Mouse (Mus musculus) left cerebral cortex, adult 2 months (tissue): ENCODE measurements around the gene Ankib1. TPM values are rescaled to one million over a fixed set of nuclear protein-coding genes. Genes with fewer than 3 reads are reported as not detected.
"Not testable (repeated sequence)": the region's sequence is repeated elsewhere in the genome, so short reads cannot be mapped to it uniquely, and the experiment has no call there.

ENCODE experiments used
- DNase-seq, 2 experiments: peaks; one replicate each; pipeline ENCODE4 v3.0.0; 2021 to 2022; ENCODE audit warnings: low spot score in 2 of 2, mixed read lengths in 1 of 2; ENCODE audit errors: extremely low spot score in 1 of 2
- H3K27ac ChIP-seq: fragments of 200-600 bp; 2 replicates; pipeline ENCODE4 v1.8.1; 2022
- H3K4me3 ChIP-seq: fragments of 200-600 bp; 2 replicates; pipeline ENCODE4 v1.8.1; 2022
- CTCF ChIP-seq: fragments of 200-600 bp; IDR thresholded peaks from 2 replicates; pipeline ENCODE4 v1.8.1; 2022; ENCODE audit warnings: antibody characterized with exemption, mild to moderate bottlenecking, moderate library complexity
- intact Hi-C: fragments of 180-260 bp; cut with DNase I; formaldehyde crosslinking; loops from one replicate; pipeline ENCODE4 v1.15.1; 2025
- microRNA-seq, 2 experiments: library from miRNA; unstranded; fragments of <30 nt; microRNA quantifications; one replicate each; pipeline ENCODE4 v1.2.0; 2021
- total RNA-seq, 2 experiments: library from RNA; stranded (reverse); gene quantifications; 2 replicates each; pipeline ENCODE4 v1.2.3; 2021

Gene Ankib1
- total RNA-seq, 2 experiments from 2014 or later, result 116 to 124 TPM

DNA sequence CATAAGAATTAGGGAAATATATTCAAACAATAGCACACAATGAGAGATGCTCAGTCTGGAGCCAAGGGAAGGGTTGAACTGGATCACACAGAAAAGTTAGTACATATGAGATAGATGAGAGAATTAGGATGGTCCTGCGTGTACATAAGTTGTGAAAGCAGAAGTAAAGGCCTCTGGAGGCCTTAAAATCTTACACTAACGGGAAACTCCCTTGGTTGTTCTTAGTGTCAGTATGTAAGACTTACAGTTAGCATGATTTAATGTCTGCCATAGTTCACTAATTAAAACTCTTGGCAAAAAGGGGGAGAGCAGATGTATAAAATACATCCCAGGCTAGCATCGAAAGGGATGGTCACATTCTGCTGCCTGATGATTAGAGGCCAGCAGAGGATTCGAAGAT is 148.9 kb downstream of the Ankib1 start:
- no peak overlapping the region for H3K4me3 ChIP-seq
- H3K27ac ChIP-seq, result no peak overlapping the region
- no peak for DNase-seq
- TF ChIP-seq CTCF, result no peak
- intact Hi-C loops, result no loop called here

DNA sequence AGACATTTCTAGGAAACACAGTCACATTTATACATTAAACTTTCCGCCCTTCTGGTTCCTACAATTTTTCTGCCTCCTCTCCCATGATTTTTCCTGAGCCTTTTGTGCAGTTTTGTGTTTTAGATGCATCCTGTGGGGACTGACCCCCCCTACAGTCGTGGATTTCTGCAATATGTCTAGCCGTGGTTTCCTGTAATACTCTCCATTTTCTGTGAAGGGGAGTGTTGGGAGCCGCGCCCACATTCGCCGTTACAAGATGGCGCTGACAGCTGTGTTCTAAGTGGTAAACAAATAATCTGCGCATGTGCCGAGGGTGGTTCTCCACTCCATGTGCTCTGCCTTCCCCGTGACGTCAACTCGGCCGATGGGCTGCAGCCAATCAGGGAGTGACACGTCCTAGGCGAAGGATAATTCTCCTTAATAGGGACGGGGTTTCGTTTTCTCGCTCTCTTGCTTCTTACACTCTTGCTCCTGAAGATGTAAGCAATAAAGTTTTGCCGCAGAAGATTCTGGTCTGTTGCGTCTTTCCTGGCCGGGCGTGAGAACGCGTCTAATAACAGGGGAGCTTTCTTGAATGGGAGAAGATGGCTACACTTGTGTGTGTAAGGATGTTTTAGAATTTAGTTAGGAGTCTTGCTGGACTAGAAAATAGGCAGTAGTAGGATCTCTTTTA is 149.7 kb downstream of the Ankib1 start:
- DNase-seq, H3K27ac ChIP-seq, intact Hi-C loops, H3K4me3 ChIP-seq: not testable (repeated sequence)

DNA sequence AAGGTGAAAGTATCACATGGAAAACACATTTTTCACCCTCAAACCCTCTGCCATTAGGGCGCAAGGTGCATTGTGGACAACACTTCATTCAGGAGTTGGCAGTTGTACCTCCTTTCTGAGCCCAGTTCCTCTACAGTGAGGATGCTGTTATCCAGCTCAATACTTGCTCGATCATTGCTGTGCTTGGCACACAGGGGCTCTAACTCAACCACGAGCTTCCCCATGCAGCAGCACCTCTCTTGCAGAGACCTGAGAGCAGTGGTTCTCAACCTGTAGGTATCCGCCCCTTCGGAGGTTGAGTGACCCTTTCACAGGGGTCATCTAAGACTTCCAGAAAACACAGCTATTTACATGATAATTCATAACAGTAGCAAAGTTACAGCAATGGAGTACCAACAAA is 151.1 kb downstream of the Ankib1 start:
- no peak for DNase-seq
- intact Hi-C loops, result no loop called here
- no peak for TF ChIP-seq CTCF
- no peak overlapping the region for H3K27ac ChIP-seq
- no peak overlapping the region for H3K4me3 ChIP-seq

DNA sequence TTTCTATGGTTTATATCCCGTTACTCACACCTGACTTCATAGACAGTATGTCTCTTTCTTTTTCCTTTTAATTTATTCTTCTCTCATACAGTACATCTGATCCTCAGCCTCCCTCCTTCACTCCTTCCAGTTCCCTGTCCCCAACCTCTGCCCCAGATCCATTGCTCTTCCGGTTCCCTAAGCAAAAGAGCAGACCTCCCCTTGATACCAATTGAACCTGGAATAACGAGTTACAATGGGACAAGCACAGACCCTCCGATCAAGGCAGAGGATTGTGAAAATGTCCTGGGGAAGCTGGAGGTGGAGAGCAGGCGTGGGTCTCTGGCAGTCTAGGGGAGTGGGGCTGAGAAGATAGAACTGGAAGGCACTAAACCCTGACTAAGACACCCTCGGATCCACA is 151.8 kb downstream of the Ankib1 start, which contains the start of gene Tmbim7:
TSS of gene Tmbim7 (plus strand) at position 301 of the 400 bp plus-strand sequence.
- no peak within 1 kb of the TSS for H3K4me3 ChIP-seq
- intact Hi-C loops, result no loop called here
- no peak for TF ChIP-seq CTCF
- no peak for DNase-seq
- no peak within 1 kb of the TSS for H3K27ac ChIP-seq

DNA sequence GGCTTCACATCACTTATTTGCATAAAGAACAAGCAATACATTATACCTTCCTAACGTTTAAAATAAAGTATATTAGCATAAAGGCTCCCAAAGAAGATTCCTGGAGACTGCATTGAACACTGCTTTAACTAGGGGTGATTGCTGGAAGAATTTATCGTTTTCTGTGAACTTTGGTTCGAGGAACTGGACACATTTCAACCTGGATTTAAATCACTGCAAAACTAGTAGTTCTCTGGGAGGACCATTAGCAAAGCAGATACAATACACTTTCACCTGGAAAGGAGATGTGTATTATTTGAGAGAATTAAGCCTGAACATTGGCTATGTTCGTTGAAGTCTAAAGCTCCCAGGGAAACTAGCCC is 153.9 kb downstream of the Ankib1 start:
- no peak for TF ChIP-seq CTCF
- no peak for DNase-seq
- intact Hi-C loops, result no loop called here

DNA sequence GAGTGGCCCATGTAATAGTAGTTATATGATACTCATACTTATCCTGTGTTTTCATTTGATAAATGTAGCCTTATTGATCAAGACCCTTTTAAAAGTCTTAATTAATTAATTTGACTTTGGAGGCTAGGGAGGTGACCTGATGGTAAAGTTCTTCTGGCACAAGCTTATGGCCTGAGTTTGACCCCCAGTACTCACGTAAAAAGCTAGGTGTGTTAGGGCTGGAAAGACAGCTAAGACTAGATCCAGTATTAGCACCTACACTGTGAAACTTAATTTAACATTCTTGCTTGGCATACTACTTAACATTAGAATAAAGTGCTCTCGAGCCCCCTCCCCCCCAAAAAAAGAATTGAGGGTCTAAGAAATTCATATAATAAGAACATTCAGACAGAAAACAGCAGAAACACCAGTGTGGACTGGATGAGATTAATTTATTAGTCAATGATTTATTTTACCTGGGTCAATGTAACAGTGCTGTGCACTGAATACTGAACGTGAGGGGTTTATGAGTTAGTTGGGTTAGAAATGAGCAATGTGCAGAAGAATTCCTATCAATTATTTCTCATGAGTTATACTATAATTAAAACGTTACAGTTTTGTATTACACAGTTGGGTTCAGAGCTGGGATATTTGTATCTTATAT is 154.4 kb downstream of the Ankib1 start:
- no peak for DNase-seq
- intact Hi-C loops, result no loop called here
- H3K4me3 ChIP-seq, result no peak overlapping the region
- no peak for TF ChIP-seq CTCF
- no peak overlapping the region for H3K27ac ChIP-seq

More for the DNA sequence above, 153.9 kb downstream of the Ankib1 start:
- Histone ChIP-seq H3K4me3 (no peak overlapping the region), H3K27ac (no peak overlapping the region)

DNA sequence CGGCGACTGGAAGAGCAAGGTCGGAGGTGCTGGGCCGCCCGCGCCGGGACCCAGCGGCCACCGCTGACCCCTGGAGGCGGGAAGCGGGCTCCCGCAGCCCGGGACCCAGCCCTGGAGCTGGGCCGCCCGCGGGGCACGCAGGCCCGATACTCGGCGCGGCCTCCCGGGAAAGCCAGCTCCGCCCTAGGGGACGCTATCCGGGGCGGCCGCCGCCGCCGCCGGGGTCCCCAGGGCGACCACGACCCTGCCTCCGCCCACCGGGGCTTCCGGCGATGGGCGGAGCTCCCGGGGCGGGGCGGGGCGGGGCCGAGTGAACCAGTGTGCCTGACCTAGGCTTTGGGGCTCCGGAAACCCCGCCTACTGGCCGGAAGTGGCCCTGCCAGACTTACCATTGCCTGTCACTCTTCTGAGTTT is 155.0 kb downstream of the Ankib1 start:
- intact Hi-C loops, result loop anchor here (2.0 kb wide), 1 partner anchor 155 kb away; the partner anchor contains the start of genes Ankib1 and Krit1
- TF ChIP-seq CTCF, result peak; percentile 33

DNA sequence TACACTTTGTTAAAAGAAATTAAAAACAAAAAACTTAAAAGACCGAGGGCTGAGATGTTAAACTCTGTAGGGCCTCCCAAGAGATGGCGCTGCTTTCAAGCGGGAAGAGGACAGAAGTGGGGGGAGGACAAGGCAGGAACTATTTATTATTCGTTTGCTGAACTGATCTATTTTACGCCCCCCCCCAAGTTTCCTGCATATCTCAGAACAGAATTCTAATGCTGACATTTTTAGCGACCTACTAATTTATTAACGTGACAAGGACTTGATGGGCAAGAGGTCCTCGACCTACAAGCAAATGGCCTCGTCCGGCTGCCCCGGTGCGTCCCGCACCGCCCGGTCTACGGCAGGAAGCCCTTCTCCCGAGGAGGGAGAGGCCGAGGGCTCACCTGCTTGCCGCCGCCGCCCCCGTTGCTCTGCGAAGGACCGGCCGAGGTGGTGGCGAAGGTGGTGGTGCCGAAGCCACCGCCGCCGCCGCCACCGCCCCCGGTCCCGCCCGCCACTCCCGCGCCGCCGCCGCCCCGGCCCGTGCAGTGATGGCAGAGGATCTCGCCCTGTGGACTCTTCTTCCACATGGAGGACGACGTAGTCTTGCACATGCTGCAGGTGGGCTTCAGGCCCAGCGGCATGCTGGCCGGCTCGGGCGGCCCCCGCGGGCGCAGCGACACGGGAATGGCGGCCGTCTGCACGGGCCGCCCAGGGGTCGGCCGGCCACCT is 155.6 kb downstream of the Ankib1 start:
- peak overlapping the region; percentile 87 for H3K27ac ChIP-seq
- DNase-seq, result peak; percentile 43 to 48
- H3K4me3 ChIP-seq, result peak overlapping the region; percentile 77
- TF ChIP-seq CTCF, result peak; percentile 62
- intact Hi-C loops, result loop anchor here (2.0 kb wide), 1 partner anchor 156 kb away; the partner anchor contains the start of genes Ankib1 and Krit1

More for the DNA sequence above, 155.0 kb downstream of the Ankib1 start:
- Histone ChIP-seq H3K27ac (peak overlapping the region; percentile 87), H3K4me3 (peak overlapping the region; percentile 77)
- peak; percentile 74 to 85 for DNase-seq

DNA sequence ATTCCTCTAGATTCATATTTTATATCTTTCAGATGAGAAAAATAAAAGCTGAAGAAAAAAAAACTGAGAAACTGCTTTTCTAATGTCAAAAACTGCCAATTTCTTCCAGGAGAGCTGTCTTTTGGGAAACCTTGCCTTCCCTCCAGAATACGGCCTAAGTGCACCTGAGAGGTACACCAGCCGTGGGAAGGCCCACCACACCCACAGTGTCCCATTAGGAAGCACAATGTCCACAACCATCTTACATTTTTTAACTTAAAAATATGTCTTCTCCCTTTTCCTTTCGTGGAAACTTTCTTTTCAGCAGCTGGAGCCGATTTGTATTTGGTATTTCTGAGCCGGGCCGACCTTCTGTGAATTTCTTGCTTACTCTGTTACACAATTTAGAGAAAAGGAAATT is 156.2 kb downstream of the Ankib1 start:
- Histone ChIP-seq H3K27ac (no peak overlapping the region), H3K4me3 (peak overlapping the region; percentile 77)
- no peak for DNase-seq
- no peak for TF ChIP-seq CTCF
- intact Hi-C loops, result loop anchor here (2.0 kb wide), 1 partner anchor 156 kb away; the partner anchor contains the start of genes Ankib1 and Krit1

DNA sequence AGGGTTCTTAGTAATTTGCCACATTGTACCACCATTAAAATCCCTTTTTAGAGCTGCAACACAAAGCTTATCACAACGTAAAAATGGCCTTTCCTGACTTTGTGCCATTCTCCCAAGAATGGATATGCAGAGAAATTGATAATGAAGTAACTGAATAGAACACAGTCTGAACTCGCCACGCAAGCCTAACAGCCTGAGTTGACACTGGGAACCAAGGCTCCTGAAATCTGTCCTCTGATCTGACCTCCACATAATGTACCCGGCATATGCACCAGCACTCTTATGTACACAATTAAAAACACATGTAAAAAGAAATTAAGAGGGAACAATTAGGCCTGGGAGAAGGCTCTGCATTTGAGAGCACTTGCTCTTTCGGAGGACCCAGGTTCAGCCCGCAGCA is 157.4 kb downstream of the Ankib1 start:
- intact Hi-C loops, result no loop called here
- H3K27ac ChIP-seq, result no peak overlapping the region
- H3K4me3 ChIP-seq, result no peak overlapping the region; the same call in 1 of the 2 replicates
- no peak for TF ChIP-seq CTCF
- DNase-seq, result no peak

DNA sequence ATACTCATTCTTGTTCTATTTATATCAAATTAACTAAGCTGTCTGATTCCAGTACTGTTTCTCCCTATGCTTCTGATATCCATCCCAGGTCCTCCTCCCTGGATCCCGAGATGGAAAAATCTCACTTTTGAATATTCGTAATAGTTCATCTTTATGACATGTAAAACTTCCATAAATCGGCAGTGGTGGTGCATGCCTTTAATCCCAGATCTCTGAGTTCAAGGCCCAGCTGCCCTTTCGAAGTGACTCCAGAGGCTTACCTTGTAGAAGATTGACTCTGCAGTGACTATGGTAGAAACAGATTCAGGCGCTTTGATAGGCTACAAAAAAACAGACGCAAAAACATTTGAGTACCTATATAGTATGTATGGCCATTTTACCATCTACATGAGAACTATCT is 158.1 kb downstream of the Ankib1 start:
- H3K4me3 ChIP-seq, result no peak overlapping the region
- TF ChIP-seq CTCF, result no peak
- intact Hi-C loops, result loop anchor here (5.0 kb wide), 1 partner anchor 173 kb away; no protein-coding TSS in a partner anchor
- H3K27ac ChIP-seq, result no peak overlapping the region
- DNase-seq, result no peak

Small RNA genes lying within 50 kb of the gene (microRNA-seq; reads per million reads assigned to microRNA genes)
- gene Gm22926, result 0 reads per million in 2 experiments
- gene Gm26238, result 0 reads per million in 2 experiments

Other genes starting within 250 kb of the Ankib1 start
- 1 to 10 TPM; 5.1 to 5.5 TPM for gene 1700109H08Rik, start 231.4 kb downstream of the Ankib1 start, total RNA-seq
- 10 to 100 TPM; 25.8 to 30.6 TPM for gene Pex1, start 206.9 kb downstream of the Ankib1 start, total RNA-seq
- 10 to 100 TPM; 13.6 to 15.0 TPM for gene Rbm48, start 206.3 kb downstream of the Ankib1 start, total RNA-seq
- not detected for gene Tmbim7, start 151.7 kb downstream of the Ankib1 start, total RNA-seq
- gene Gatad1, start 145.7 kb downstream of the Ankib1 start, total RNA-seq, result 100 to 1,000 TPM; 115 to 124 TPM
- 10 to 100 TPM; 56.3 to 66.4 TPM for gene Krit1, start 259 bp upstream of the Ankib1 start, total RNA-seq
- gene Lrrd1, start 42.2 kb upstream of the Ankib1 start, total RNA-seq, result under 1 TPM; 0.14 to 0.23 TPM
- 1 to 10 TPM; 8.4 to 9.1 TPM for gene Mterf1a, start 91.0 kb upstream of the Ankib1 start, total RNA-seq
- gene Akap9, start 125.1 kb upstream of the Ankib1 start, total RNA-seq, result 100 to 1,000 TPM in 1 of 2 experiments, 10 to 100 TPM in 1; 85.8 to 101 TPM